Mouse (Mus musculus) bone marrow macrophage, adult 2 months (primary cell): ENCODE measurements around the gene Slc12a5. TPM values are rescaled to one million over a fixed set of nuclear protein-coding genes. Genes with fewer than 3 reads are reported as not detected.

Source experiments
- H3K27ac ChIP-seq: 2 replicates; pipeline ENCODE4 v1.5.1; 2012; ENCODE audit warnings: low read depth, low read length; ENCODE audit not compliant: insufficient read depth
- H3K4me1 ChIP-seq: 2 replicates; pipeline ENCODE4 v1.6.1; 2012; ENCODE audit warnings: low read length; ENCODE audit not compliant: control insufficient read depth, insufficient read depth
- H3K4me3 ChIP-seq: 2 replicates; pipeline ENCODE4 v1.5.1; 2012; ENCODE audit warnings: mild to moderate bottlenecking, low read length, moderate library complexity; ENCODE audit not compliant: insufficient read depth
- CTCF ChIP-seq: IDR thresholded peaks from 2 replicates; pipeline ENCODE4 v1.5.1; 2012; ENCODE audit warnings: low read depth, mild to moderate bottlenecking, low read length, moderate library complexity
- POLR2A ChIP-seq: IDR thresholded peaks from 2 replicates; pipeline ENCODE4 v1.6.1; 2012; ENCODE audit warnings: mild to moderate bottlenecking, low read depth, low read length, borderline replicate concordance
- polyA plus RNA-seq: library from polyadenylated mRNA; stranded (reverse); fragments of >200 nt; gene quantifications from 2 replicates; pipeline ENCODE4 v1.2.4, GENCODE M21; 2012; ENCODE audit not compliant: missing spikeins, insufficient read depth, insufficient read length

The Slc12a5 gene
- polyA plus RNA-seq, 1 experiment, result not detected

DNA sequence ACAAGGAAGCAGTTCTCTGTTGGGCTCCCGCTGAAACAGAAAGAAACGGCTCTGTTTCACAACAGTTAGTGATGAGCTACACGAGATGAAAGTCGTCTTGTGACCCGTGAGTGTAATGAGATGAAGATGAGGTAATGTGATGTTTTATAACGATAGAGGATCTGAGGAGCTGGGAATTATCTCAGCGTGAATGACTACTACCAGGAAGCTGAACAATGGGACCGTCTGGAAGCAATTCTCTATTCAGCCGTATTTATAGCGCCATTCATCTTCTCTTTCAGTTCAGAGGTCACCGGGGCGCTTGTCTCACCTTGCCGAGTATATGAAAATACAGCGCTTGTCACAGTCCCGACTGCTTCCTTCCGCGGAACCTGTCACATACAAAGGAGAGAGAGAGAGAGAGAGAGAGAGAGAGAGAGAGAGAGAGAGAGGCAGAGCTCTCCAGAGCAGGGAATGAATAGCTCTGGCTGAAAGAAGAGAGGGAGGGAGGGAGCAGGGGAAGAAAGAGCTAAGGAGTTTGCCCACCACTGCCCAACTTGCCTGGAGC lies 82.6 kb downstream of the Slc12a5 start:
- Histone ChIP-seq H3K4me1 (peaks cover 14% of the 10 kb centered on the region), H3K4me3 (peak overlapping the region; percentile 31), H3K27ac (peak overlapping the region; percentile 60; the same call in 1 of the 2 replicates)
- TF ChIP-seq POLR2A (no peak), CTCF (no peak)

DNA sequence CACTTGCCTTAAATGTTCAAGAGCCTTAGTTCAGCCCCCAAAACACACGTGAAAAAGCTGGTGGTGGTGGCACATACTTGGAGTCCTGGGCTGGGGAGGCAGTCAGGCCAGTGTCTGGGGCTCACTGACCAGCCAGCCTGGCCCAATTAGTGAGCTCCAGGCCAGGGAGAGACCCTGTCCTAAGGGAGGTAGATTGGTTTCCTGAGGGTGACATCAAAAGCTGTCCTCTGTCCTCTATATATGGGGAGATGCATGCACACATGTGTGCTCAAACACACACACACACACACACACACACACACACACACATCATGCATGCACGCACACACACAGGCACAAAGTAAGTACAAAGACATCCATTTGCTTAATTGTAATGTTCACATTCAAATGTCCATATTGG lies 83.1 kb downstream of the Slc12a5 start:
- H3K4me1 ChIP-seq, result peaks cover 14% of the 10 kb centered on the region
- no peak overlapping the region for H3K27ac ChIP-seq
- no peak for TF ChIP-seq POLR2A
- no peak for TF ChIP-seq CTCF
- H3K4me3 ChIP-seq, result no peak overlapping the region

DNA sequence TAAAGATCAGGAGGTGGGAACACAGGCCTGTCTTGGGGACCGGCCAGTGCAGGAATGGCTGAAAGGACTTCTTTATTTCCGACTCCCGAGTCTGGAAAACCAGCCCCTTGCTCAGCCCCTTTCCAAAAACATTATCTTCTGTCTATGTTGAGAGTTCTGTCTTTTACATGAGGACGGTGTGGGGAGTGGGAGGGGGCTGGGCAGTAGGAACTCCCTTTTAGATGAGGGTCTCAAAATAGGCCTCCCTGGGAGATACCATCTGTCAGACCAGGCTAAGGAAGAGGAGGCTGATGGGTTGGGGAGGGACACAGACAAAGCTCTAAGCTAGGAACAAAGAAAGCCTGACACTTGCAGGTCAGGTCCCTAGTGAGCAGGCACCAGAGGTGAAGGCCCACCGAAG lies 88.4 kb downstream of the Slc12a5 start:
- H3K4me1 ChIP-seq, result no peaks in the 10 kb centered on the region
- H3K27ac ChIP-seq, result no peak overlapping the region
- no peak overlapping the region for H3K4me3 ChIP-seq
- TF ChIP-seq POLR2A, result no peak
- TF ChIP-seq CTCF, result no peak

Other genes with a start within 250 kb of the Slc12a5 start
- gene Spint5, start 245.5 kb upstream of the Slc12a5 start, polyA plus RNA-seq, result not detected in 2 replicates
- gene Wfdc3, start 214.9 kb upstream of the Slc12a5 start, polyA plus RNA-seq, result not detected in 2 replicates
- 33.4 and 33.7 TPM in 2 replicates for gene Dnttip1, start 214.8 kb upstream of the Slc12a5 start, polyA plus RNA-seq
- 93.9 and 99.8 TPM in 2 replicates for gene Ube2c, start 190.9 kb upstream of the Slc12a5 start, polyA plus RNA-seq
- 0.80 TPM in 1 of 2 replicates, not detected in the other for gene Tnnc2, start 180.8 kb upstream of the Slc12a5 start, polyA plus RNA-seq
- 14.6 and 20.3 TPM in 2 replicates for gene Snx21, start 175.0 kb upstream of the Slc12a5 start, polyA plus RNA-seq
- 26.8 and 27.6 TPM in 2 replicates for gene Acot8, start 155.9 kb upstream of the Slc12a5 start, polyA plus RNA-seq
- gene Zswim3, start 155.7 kb upstream of the Slc12a5 start, polyA plus RNA-seq, result 5.0 and 7.3 TPM in 2 replicates
- 5.7 and 5.8 TPM in 2 replicates for gene Zswim1, start 138.1 kb upstream of the Slc12a5 start, polyA plus RNA-seq
- gene Spata25, start 132.3 kb upstream of the Slc12a5 start, polyA plus RNA-seq, result 1.4 TPM in 1 of 2 replicates, not detected in the other
- 632 and 760 TPM in 2 replicates for gene Ctsa, start 127.9 kb upstream of the Slc12a5 start, polyA plus RNA-seq
- 21.0 and 25.4 TPM in 2 replicates for gene Neurl2, start 127.3 kb upstream of the Slc12a5 start, polyA plus RNA-seq
- gene Pltp, start 103.1 kb upstream of the Slc12a5 start, polyA plus RNA-seq, result 1,260 and 1,371 TPM in 2 replicates
- 27.1 and 27.6 TPM in 2 replicates for gene Pcif1, start 81.5 kb upstream of the Slc12a5 start, polyA plus RNA-seq
- gene Zfp335, start 49.0 kb upstream of the Slc12a5 start, polyA plus RNA-seq, result 14.0 and 14.5 TPM in 2 replicates
- gene Mmp9, start 20.0 kb upstream of the Slc12a5 start, polyA plus RNA-seq, result 0.70 and 1.4 TPM in 2 replicates
- 29.5 and 33.0 TPM in 2 replicates for gene Ncoa5, start 74.1 kb downstream of the Slc12a5 start, polyA plus RNA-seq
- gene Cd40, start 94.8 kb downstream of the Slc12a5 start, polyA plus RNA-seq, result 20.4 and 29.2 TPM in 2 replicates
- not detected in 2 replicates for gene 1700025C18Rik, start 129.9 kb downstream of the Slc12a5 start, polyA plus RNA-seq